Mouse (Mus musculus): ENCODE measurements around the gene Slc9a8. TPM values are rescaled to one million over a fixed set of nuclear protein-coding genes. Genes with fewer than 3 reads are reported as not detected.

The Slc9a8 gene
- polyA plus RNA-seq, 1 experiment from 2014 or later, result 10.4 TPM

DNA sequence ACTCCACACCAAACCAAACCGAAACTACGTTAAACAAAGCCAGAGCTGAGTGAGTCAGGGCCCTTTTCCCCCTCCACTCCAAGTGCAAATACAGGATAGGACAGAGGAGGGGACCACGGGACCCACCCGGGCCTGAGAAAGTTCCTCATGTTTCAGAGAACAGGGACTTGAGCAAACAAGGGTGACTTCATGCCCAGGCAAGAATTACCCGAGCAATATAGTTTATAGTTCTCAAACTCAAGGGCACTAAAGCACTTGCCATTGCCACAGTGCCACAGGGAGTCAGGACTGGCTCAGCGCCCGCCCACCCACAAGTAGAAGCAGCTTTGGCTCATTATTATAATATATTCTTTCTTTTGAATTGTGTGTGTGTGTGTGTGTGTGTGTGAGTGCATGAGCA is 18.4 kb upstream of the Slc9a8 start:
- H3K9ac ChIP-seq (ENCODE audit: low read length), result peak overlapping the region; percentile 23; the same call in 1 of the 2 replicates
- peak overlapping the region; percentile 69 for H3K27ac ChIP-seq (replicated peaks)
- H3K4me1 ChIP-seq (replicated peaks; ENCODE audit: control insufficient read depth, insufficient read depth), result no peaks in the 10 kb centered on the region
- 49% methylated on average over 7 of the region's 7 CpGs for WGBS
- TF ChIP-seq EP300 (optimal IDR thresholded peaks at IDR 0.05) (peak; percentile 76), CTCF (IDR thresholded peaks at IDR 0.05; ENCODE audit: low read depth) (no peak)
- H3K4me3 ChIP-seq (ENCODE audit: low read depth, low read length), result no peak overlapping the region
- no peaks in the 10 kb centered on the region for H3K36me3 ChIP-seq (ENCODE audit: control insufficient read depth, insufficient read depth, low read length)
- peak overlapping the region; percentile 19 for H3K4me2 ChIP-seq (replicated peaks; ENCODE audit: low read depth)
- DNase-seq (ENCODE audit: low spot score) (peak; percentile 76), ATAC-seq (ENCODE audit: low FRiP score, low TSS enrichment) (peak; percentile 78)
- H3K9me3 ChIP-seq (ENCODE audit: control insufficient read depth, low read length), result no peaks in the 10 kb centered on the region
- H3K27me3 ChIP-seq (ENCODE audit: control insufficient read depth, insufficient read depth, low read length), result no peaks in the 10 kb centered on the region

- WGBS, result 64% methylated on average over 20 of the region's 20 CpGs
- no peak overlapping the region for H3K27ac ChIP-seq (replicated peaks)
- TF ChIP-seq EP300 (optimal IDR thresholded peaks at IDR 0.05) (no peak), CTCF (IDR thresholded peaks at IDR 0.05; ENCODE audit: low read depth) (no peak)
- H3K4me1 ChIP-seq (replicated peaks; ENCODE audit: control insufficient read depth, insufficient read depth), result no peaks in the 10 kb centered on the region
- H3K4me2 ChIP-seq (replicated peaks; ENCODE audit: low read depth), result no peak overlapping the region
- H3K9me3 ChIP-seq (ENCODE audit: control insufficient read depth, low read length), result no peaks in the 10 kb centered on the region
- 0 out of 2 replicates have a peak, but pooled peaks have one; percentile 7 for ATAC-seq (ENCODE audit: low FRiP score, low TSS enrichment)
- H3K4me3 ChIP-seq (ENCODE audit: low read depth, low read length), result no peak overlapping the region
- H3K36me3 ChIP-seq (ENCODE audit: control insufficient read depth, insufficient read depth, low read length), result no peaks in the 10 kb centered on the region
- DNase-seq (ENCODE audit: low spot score), result no peak
- no peak overlapping the region for H3K9ac ChIP-seq (ENCODE audit: low read length)
- H3K27me3 ChIP-seq (ENCODE audit: control insufficient read depth, insufficient read depth, low read length), result no peaks in the 10 kb centered on the region
Measured at GRCm38 (mm10) chr2:167405101-167405880, 16.2 kb upstream of the Slc9a8 start.

DNA sequence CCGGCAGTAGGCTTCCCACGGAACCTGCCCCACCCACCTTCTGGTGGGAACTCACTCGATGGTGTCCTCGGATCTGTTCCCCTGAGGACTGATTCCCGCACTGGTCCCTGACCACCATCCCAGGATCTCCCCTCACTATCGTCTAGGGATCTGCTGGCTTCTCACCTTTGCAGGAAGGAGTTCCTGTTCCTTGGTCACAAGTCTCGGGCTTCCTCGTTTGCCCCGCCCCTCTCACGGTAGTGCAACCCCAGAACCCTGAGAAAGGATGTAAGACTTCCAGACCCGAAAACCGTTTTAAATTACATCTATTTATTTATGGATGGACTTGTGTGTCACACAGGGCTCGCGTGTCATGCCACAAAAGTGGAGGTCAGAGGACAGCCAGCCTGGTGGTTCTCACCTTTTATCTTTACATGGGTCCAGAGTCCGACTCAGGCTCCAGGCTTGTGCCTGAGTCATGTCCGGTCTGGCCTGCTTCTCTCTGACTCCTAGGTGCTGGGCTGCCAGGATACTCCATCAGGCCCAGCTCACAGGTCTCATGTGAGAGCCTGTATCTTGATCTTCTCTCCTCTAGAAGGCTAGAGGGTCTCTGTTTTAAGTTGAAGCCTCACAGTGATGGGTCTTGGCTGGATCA is 14.1 kb upstream of the Slc9a8 start:
- Histone ChIP-seq H3K9ac (ENCODE audit: low read length) (no peak overlapping the region), H3K4me1 (replicated peaks; ENCODE audit: control insufficient read depth, insufficient read depth) (no peaks in the 10 kb centered on the region), H3K4me3 (ENCODE audit: low read depth, low read length) (no peak overlapping the region), H3K36me3 (ENCODE audit: control insufficient read depth, insufficient read depth, low read length) (no peaks in the 10 kb centered on the region), H3K27ac (replicated peaks) (no peak overlapping the region), H3K27me3 (ENCODE audit: control insufficient read depth, insufficient read depth, low read length) (no peaks in the 10 kb centered on the region), H3K4me2 (replicated peaks; ENCODE audit: low read depth) (no peak overlapping the region), H3K9me3 (ENCODE audit: control insufficient read depth, low read length) (no peaks in the 10 kb centered on the region)
- 91% methylated on average over 16 of the region's 16 CpGs for WGBS
- DNase-seq (ENCODE audit: low spot score) (no peak), ATAC-seq (ENCODE audit: low FRiP score, low TSS enrichment) (peak; percentile 71)
- no peak for TF ChIP-seq CTCF (IDR thresholded peaks at IDR 0.05; ENCODE audit: low read depth)
- no peak for TF ChIP-seq EP300 (optimal IDR thresholded peaks at IDR 0.05)

GRCm38 (mm10) chr2:167414461-167414860 is 7.1 kb upstream of the Slc9a8 start:
- ATAC-seq (ENCODE audit: low FRiP score, low TSS enrichment), result no peak
- H3K27ac ChIP-seq (replicated peaks), result no peak overlapping the region
- no peaks in the 10 kb centered on the region for H3K27me3 ChIP-seq (ENCODE audit: control insufficient read depth, insufficient read depth, low read length)
- no peaks in the 10 kb centered on the region for H3K36me3 ChIP-seq (ENCODE audit: control insufficient read depth, insufficient read depth, low read length)
- no peak for TF ChIP-seq CTCF (IDR thresholded peaks at IDR 0.05; ENCODE audit: low read depth)
- TF ChIP-seq EP300 (optimal IDR thresholded peaks at IDR 0.05), result no peak
- H3K9me3 ChIP-seq (ENCODE audit: control insufficient read depth, low read length), result no peaks in the 10 kb centered on the region
- 90% methylated on average over 5 of the region's 5 CpGs for WGBS
- no peak overlapping the region for H3K4me3 ChIP-seq (ENCODE audit: low read depth, low read length)
- H3K4me1 ChIP-seq (replicated peaks; ENCODE audit: control insufficient read depth, insufficient read depth), result no peaks in the 10 kb centered on the region
- no peak overlapping the region for H3K9ac ChIP-seq (ENCODE audit: low read length)
- no peak overlapping the region for H3K4me2 ChIP-seq (replicated peaks; ENCODE audit: low read depth)
- DNase-seq (ENCODE audit: low spot score), result no peak

- peak; percentile 66 for DNase-seq (ENCODE audit: low spot score)
- TF ChIP-seq CTCF (IDR thresholded peaks at IDR 0.05; ENCODE audit: low read depth), result no peak
- TF ChIP-seq EP300 (optimal IDR thresholded peaks at IDR 0.05), result no peak
- Histone ChIP-seq H3K27me3 (ENCODE audit: control insufficient read depth, insufficient read depth, low read length) (no peaks in the 10 kb centered on the region), H3K9me3 (ENCODE audit: control insufficient read depth, low read length) (no peaks in the 10 kb centered on the region), H3K36me3 (ENCODE audit: control insufficient read depth, insufficient read depth, low read length) (no peaks in the 10 kb centered on the region), H3K27ac (replicated peaks) (peak overlapping the region; percentile 30; the same call in 1 of the 2 replicates), H3K9ac (ENCODE audit: low read length) (no peak overlapping the region), H3K4me3 (ENCODE audit: low read depth, low read length) (no peak overlapping the region), H3K4me2 (replicated peaks; ENCODE audit: low read depth) (no peak overlapping the region), H3K4me1 (replicated peaks; ENCODE audit: control insufficient read depth, insufficient read depth) (0 out of 2 replicates have a peak, but pooled peaks cover 2% of the 10 kb centered on the region)
- peak; percentile 73 for ATAC-seq (ENCODE audit: low FRiP score, low TSS enrichment)
- 52% methylated on average over 9 of the region's 9 CpGs for WGBS
Measured at GRCm38 (mm10) chr2:167415970-167416563, 5.4 kb upstream of the Slc9a8 start.

All from stomach, postnatal 0 days (tissue).